Mouse (Mus musculus): Measurements from ENCODE around the gene Unc45a. TPM values are rescaled to one million over a fixed set of nuclear protein-coding genes. Genes with fewer than 3 reads are reported as not detected.
"Not testable (repeated sequence)": the region's sequence is repeated elsewhere in the genome, so short reads cannot be mapped to it uniquely, and the experiment has no call there.

Gene Unc45a
- polyA plus RNA-seq, 1 experiment from 2014 or later, result 32.3 TPM

GRCm38 (mm10) chr7:80339793-80340628 is 794 bp downstream of the Unc45a start:
- under 1% methylated on average over 45 of the region's 45 CpGs for WGBS
- Histone ChIP-seq H3K27me3 (ENCODE audit: control insufficient read depth, insufficient read depth, low read length) (no peaks in the 10 kb centered on the region), H3K4me2 (ENCODE audit: low read depth, low read length) (peak overlapping the region; percentile 85), H3K9ac (replicated peaks; ENCODE audit: low read depth, low read length) (peak overlapping the region; percentile 65), H3K36me3 (ENCODE audit: control insufficient read depth, insufficient read depth, low read length) (peaks cover 14% of the 10 kb centered on the region), H3K4me1 (ENCODE audit: control insufficient read depth, insufficient read depth, low read length) (peaks cover 38% of the 10 kb centered on the region), H3K9me3 (ENCODE audit: control insufficient read depth, low read length) (no peaks in the 10 kb centered on the region), H3K27ac (ENCODE audit: low read depth, low read length) (peak overlapping the region; percentile 58), H3K4me3 (ENCODE audit: low read depth, low read length) (peak overlapping the region; percentile 53)
- peak; percentile 97 for ATAC-seq (ENCODE audit: low read depth)

DNA sequence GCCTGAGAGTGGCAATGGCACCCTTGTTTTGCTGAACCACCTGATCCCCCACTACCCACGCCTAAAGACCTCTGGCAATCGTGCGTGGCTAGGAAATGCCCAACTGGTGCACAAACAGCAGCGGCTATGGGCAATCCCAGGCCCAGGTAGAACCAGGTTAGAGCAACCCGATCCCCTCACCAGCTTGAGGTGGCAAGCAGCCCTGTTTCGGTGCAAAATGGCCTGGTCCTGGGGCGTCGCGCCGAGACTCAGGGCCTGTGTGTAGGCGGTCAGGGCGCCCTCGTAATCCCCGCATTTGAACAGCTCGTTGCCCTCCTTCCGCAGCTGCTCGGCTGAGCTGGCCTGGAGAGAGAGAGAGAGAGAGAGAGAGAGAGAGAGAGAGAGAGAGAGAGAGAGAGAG is 1.4 kb downstream of the Unc45a start:
- Histone ChIP-seq H3K4me1 (ENCODE audit: control insufficient read depth, insufficient read depth, low read length) (peaks cover 39% of the 10 kb centered on the region), H3K36me3 (ENCODE audit: control insufficient read depth, insufficient read depth, low read length) (peaks cover 20% of the 10 kb centered on the region), H3K27ac (ENCODE audit: low read depth, low read length) (peak overlapping the region; percentile 58), H3K4me2 (ENCODE audit: low read depth, low read length) (peak overlapping the region; percentile 85), H3K4me3 (ENCODE audit: low read depth, low read length) (peak overlapping the region; percentile 53), H3K9me3 (ENCODE audit: control insufficient read depth, low read length) (no peaks in the 10 kb centered on the region), H3K27me3 (ENCODE audit: control insufficient read depth, insufficient read depth, low read length) (no peaks in the 10 kb centered on the region), H3K9ac (replicated peaks; ENCODE audit: low read depth, low read length) (peak overlapping the region; percentile 65)
- 4% methylated on average over 17 of the region's 17 CpGs for WGBS
- no peak for ATAC-seq (ENCODE audit: low read depth)

DNA sequence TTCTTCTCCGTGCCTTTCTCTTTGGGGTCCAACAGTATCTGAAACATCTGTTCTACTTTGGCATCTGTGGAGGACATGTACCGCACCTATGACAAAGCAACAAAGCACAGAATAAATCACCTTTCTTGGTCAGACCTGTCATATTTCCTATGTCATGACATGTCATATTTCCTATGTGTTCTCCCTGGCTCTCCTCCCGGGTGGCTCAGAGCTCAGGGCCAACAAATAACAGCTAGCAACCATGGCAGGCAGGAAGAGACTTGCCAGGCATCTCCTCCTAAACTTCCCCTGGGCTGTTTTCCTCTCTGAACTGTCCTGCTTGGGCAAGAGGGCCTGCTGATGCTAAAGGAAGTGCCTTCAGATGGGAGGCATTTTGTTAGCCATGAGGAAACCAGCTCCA is 3.9 kb downstream of the Unc45a start:
- H3K9ac ChIP-seq (replicated peaks; ENCODE audit: low read depth, low read length), result no peak overlapping the region

DNA sequence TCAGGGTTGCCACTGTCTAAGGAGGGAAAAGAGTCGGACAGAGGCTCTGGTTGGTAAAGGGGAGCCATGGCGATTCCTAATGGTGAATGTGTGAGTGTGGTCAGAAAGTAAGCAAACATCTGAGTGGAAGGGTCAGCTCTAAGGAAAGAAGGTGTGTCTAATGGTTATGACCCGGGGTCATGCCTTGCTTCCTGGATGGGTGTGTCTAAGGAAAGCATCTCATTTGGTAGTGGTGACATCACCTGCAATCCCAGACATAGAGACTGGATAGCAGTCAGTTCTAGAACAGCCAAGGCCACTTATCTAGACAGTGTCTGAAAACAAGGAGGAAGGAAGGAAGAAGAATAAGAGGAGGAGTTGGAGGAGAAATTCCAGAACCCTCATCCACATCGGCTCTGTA is 6.0 kb downstream of the Unc45a start:
- Histone ChIP-seq H3K9me3 (ENCODE audit: control insufficient read depth, low read length) (no peaks in the 10 kb centered on the region), H3K27me3 (ENCODE audit: control insufficient read depth, insufficient read depth, low read length) (no peaks in the 10 kb centered on the region), H3K27ac (ENCODE audit: low read depth, low read length) (no peak overlapping the region), H3K4me1 (ENCODE audit: control insufficient read depth, insufficient read depth, low read length) (peaks cover 24% of the 10 kb centered on the region), H3K36me3 (ENCODE audit: control insufficient read depth, insufficient read depth, low read length) (peaks cover 64% of the 10 kb centered on the region), H3K9ac (replicated peaks; ENCODE audit: low read depth, low read length) (no peak overlapping the region), H3K4me3 (ENCODE audit: low read depth, low read length) (no peak overlapping the region), H3K4me2 (ENCODE audit: low read depth, low read length) (no peak overlapping the region)
- WGBS, result 96% methylated on average over 4 of the region's 4 CpGs
- ATAC-seq (ENCODE audit: low read depth), result no peak

More for the DNA sequence above, 3.9 kb downstream of the Unc45a start:
- Histone ChIP-seq H3K27ac (ENCODE audit: low read depth, low read length) (no peak overlapping the region), H3K4me3 (ENCODE audit: low read depth, low read length) (no peak overlapping the region), H3K27me3 (ENCODE audit: control insufficient read depth, insufficient read depth, low read length) (no peaks in the 10 kb centered on the region), H3K4me1 (ENCODE audit: control insufficient read depth, insufficient read depth, low read length) (peaks cover 28% of the 10 kb centered on the region), H3K4me2 (ENCODE audit: low read depth, low read length) (no peak overlapping the region), H3K9me3 (ENCODE audit: control insufficient read depth, low read length) (no peaks in the 10 kb centered on the region), H3K36me3 (ENCODE audit: control insufficient read depth, insufficient read depth, low read length) (peaks cover 44% of the 10 kb centered on the region)
- 94% methylated on average over 3 of the region's 3 CpGs for WGBS
- ATAC-seq (ENCODE audit: low read depth), result no peak

- H3K27me3 ChIP-seq (ENCODE audit: control insufficient read depth, insufficient read depth, low read length), result no peaks in the 10 kb centered on the region
- H3K4me2 ChIP-seq (ENCODE audit: low read depth, low read length), result no peak overlapping the region
- no peak overlapping the region for H3K9ac ChIP-seq (replicated peaks; ENCODE audit: low read depth, low read length)
- 0 out of 2 replicates have a peak, but pooled peaks cover 5% of the 10 kb centered on the region for H3K4me1 ChIP-seq (ENCODE audit: control insufficient read depth, insufficient read depth, low read length)
- no peak for ATAC-seq (ENCODE audit: low read depth)
- H3K36me3 ChIP-seq (ENCODE audit: control insufficient read depth, insufficient read depth, low read length), result peaks cover 93% of the 10 kb centered on the region
- WGBS, result 90% methylated on average over 19 of the region's 19 CpGs
- H3K27ac ChIP-seq (ENCODE audit: low read depth, low read length), result no peak overlapping the region
- H3K9me3 ChIP-seq (ENCODE audit: control insufficient read depth, low read length), result no peaks in the 10 kb centered on the region
- H3K4me3 ChIP-seq (ENCODE audit: low read depth, low read length), result no peak overlapping the region
These were observed 9.4 kb downstream of the Unc45a start for GRCm38 (mm10) chr7:80331433-80331832.

DNA sequence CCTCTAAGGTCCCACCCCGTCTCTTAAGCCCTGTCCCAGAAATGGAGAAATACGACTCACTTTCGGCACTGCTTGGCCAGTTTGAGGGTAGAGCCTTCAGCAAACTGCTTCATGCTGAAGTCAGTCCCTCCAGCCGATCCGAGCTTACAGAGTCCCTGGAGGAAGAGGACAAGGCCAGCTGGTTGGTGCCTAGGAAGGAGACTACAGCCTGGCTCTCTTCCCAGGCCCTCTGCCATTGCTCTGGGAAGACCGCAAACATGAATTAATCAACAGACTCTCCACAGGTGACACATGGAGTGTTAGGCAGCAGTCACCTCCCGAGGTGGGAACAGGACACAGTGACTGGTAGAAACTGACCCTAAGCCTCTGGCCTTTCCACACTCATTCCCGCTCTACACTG is 10.5 kb downstream of the Unc45a start:
- Histone ChIP-seq H3K4me3 (ENCODE audit: low read depth, low read length) (no peak overlapping the region), H3K36me3 (ENCODE audit: control insufficient read depth, insufficient read depth, low read length) (peaks cover 96% of the 10 kb centered on the region), H3K4me2 (ENCODE audit: low read depth, low read length) (no peak overlapping the region), H3K9me3 (ENCODE audit: control insufficient read depth, low read length) (no peaks in the 10 kb centered on the region), H3K4me1 (ENCODE audit: control insufficient read depth, insufficient read depth, low read length) (0 out of 2 replicates have a peak, but pooled peaks cover 4% of the 10 kb centered on the region), H3K27ac (ENCODE audit: low read depth, low read length) (no peak overlapping the region), H3K9ac (replicated peaks; ENCODE audit: low read depth, low read length) (no peak overlapping the region), H3K27me3 (ENCODE audit: control insufficient read depth, insufficient read depth, low read length) (no peaks in the 10 kb centered on the region)
- WGBS, result 89% methylated on average over 8 of the region's 8 CpGs
- no peak for ATAC-seq (ENCODE audit: low read depth)

GRCm38 (mm10) chr7:80326076-80326475 is 14.7 kb downstream of the Unc45a start:
- 98% methylated on average over 19 of the region's 19 CpGs for WGBS
- Histone ChIP-seq H3K4me2 (ENCODE audit: low read depth, low read length) (no peak overlapping the region), H3K27ac (ENCODE audit: low read depth, low read length) (no peak overlapping the region), H3K4me1 (ENCODE audit: control insufficient read depth, insufficient read depth, low read length) (peaks cover 10% of the 10 kb centered on the region), H3K9ac (replicated peaks; ENCODE audit: low read depth, low read length) (no peak overlapping the region), H3K4me3 (ENCODE audit: low read depth, low read length) (no peak overlapping the region), H3K36me3 (ENCODE audit: control insufficient read depth, insufficient read depth, low read length) (peaks cover 57% of the 10 kb centered on the region), H3K27me3 (ENCODE audit: control insufficient read depth, insufficient read depth, low read length) (no peaks in the 10 kb centered on the region), H3K9me3 (ENCODE audit: control insufficient read depth, low read length) (no peaks in the 10 kb centered on the region)
- ATAC-seq (ENCODE audit: low read depth), result no peak

DNA sequence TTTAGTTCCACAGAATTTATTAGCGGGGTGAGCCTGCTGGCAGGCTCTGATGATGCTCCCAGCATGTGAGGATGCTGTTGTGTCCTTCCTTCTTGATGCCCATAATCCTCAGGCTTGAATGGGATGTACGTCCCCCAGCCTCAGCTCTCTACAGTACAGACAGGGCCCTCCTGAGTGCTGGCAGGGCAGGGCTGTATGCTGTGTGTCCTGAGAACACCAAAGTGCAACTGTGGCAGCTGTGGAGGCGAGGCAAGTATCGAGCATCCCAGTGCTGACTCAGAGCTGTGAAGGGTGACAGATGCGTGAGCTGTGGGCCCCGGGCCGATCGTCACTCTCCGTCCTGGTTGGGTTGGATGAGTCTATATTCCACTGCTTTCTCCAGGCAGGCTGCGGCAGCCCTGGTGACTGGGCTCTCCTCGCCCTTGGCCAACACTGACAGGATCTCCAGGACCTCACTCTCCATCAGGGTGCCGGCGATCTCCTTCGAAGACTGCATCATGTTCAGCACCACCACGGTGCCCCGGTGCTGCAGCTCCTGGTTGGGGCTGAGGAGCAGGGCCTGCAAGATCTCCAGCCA is 15.4 kb downstream of the Unc45a start:
- Histone ChIP-seq H3K9me3 (ENCODE audit: control insufficient read depth, low read length) (no peaks in the 10 kb centered on the region), H3K36me3 (ENCODE audit: control insufficient read depth, insufficient read depth, low read length) (peaks cover 51% of the 10 kb centered on the region), H3K4me3 (ENCODE audit: low read depth, low read length) (no peak overlapping the region), H3K27ac (ENCODE audit: low read depth, low read length) (no peak overlapping the region), H3K9ac (replicated peaks; ENCODE audit: low read depth, low read length) (no peak overlapping the region), H3K4me2 (ENCODE audit: low read depth, low read length) (no peak overlapping the region), H3K4me1 (ENCODE audit: control insufficient read depth, insufficient read depth, low read length) (peaks cover 10% of the 10 kb centered on the region), H3K27me3 (ENCODE audit: control insufficient read depth, insufficient read depth, low read length) (no peaks in the 10 kb centered on the region)
- WGBS, result 94% methylated on average over 16 of the region's 16 CpGs
- no peak for ATAC-seq (ENCODE audit: low read depth)

DNA sequence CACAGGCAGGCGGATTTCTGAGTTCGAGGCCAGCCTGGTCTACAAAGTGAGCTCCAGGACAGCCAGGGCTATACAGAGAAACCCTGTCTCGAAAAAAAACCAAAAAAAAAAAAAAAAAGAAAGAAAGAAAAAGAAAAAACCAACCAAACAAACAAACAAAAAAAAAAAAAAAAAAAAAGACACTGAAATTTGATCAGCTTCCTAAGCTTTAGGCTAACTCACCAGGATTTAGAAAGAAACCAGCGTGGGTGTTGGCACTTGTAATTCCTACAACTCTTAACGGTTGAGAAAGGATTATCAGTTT is 16.0 kb downstream of the Unc45a start:
- 55% methylated on average over 5 of the region's 5 CpGs for WGBS
- H3K36me3 ChIP-seq (ENCODE audit: control insufficient read depth, insufficient read depth, low read length), result peaks cover 45% of the 10 kb centered on the region
- not testable (repeated sequence) for H3K9ac ChIP-seq (replicated peaks; ENCODE audit: low read depth, low read length)

More for the DNA sequence above, 16.0 kb downstream of the Unc45a start:
- H3K27me3 ChIP-seq (ENCODE audit: control insufficient read depth, insufficient read depth, low read length); H3K27ac ChIP-seq (ENCODE audit: low read depth, low read length); H3K9me3 ChIP-seq (ENCODE audit: control insufficient read depth, low read length); ATAC-seq (ENCODE audit: low read depth): not testable (repeated sequence)
- H3K4me2 ChIP-seq (ENCODE audit: low read depth, low read length), result peak overlapping the region; percentile 57; the same call in 1 of the 2 replicates
- H3K4me1 ChIP-seq (ENCODE audit: control insufficient read depth, insufficient read depth, low read length), result peaks cover 10% of the 10 kb centered on the region
- H3K4me3 ChIP-seq (ENCODE audit: low read depth, low read length), result peak overlapping the region; percentile 48; the same call in 1 of the 2 replicates

Measured in neural tube, embryonic 14.5 days (tissue).